9 mouse cellular contexts compared by ENCODE assay signal in the genomic region with DNA sequence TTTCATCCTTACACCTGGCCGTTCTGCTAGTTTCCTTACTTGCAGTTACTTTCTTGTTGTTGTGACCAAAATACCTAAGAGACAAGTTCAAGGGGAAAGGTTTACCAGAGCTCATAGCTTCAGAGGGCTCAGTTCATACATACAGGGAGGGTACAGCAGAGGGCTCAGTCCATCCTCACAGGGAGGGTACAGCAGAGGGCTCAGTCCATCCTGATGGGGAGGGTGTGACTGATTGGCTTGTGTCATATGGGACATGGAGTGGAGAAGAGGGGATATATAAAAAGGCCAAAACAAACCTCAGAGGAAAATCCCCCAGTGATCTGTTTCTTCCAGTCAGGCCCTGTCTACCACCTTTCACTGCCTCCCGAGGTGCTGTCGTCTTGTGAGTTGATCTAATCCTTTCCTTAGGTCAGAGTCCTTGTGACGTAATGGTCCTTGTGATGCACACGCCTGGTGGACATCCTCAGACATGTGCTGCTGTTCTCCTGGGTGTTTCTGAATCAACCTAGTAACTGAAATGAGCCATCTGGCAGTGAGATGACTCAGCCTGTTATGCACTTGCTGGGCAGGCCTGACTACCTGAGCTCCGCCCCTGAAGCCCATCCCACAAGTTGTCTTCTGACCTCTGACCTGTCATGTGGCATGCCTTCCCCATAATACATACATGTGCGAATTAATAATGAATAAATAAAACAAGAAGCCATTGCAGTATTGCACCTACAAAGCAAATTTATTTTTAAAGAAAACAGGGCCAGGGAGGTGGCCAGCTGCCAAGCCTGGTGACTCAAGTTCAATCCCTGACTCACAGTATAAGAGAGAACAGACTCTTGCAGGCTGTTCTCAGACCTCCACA. TPM values are rescaled to one million over a fixed set of nuclear protein-coding genes. Genes with fewer than 3 reads are reported as not detected.
DNase-seq lines count a peak whose midpoint lies in the region; ATAC-seq and TF ChIP-seq lines count a peak whose summit lies in the region.
"Had no signal": no experiment of that assay in that cellular context is flagged by ENCODE, and none has a peak within 500 bp of the region (broad histone marks: within the 10 kb centered on the region; RNA-seq: fewer than 3 reads in every experiment).

No protein-coding gene starts in this region.

- H3ac ChIP-seq in myocyte (ENCODE audit: control insufficient read depth, insufficient read length), result no peak overlapping the region

- H3K9me3 ChIP-seq in kidney, postnatal 0 days (replicated peaks; ENCODE audit: low read length), result no peaks in the 10 kb centered on the region
- H3K9me3 ChIP-seq in G1E (replicated peaks), result no peaks in the 10 kb centered on the region
- no peaks in the 10 kb centered on the region for H3K9me3 ChIP-seq in forebrain, embryonic 15.5 days
- H3K9me3 ChIP-seq: kidney, embryonic 15.5 days had no signal

- H3K27me3 ChIP-seq in kidney, postnatal 0 days (ENCODE audit: insufficient read depth, low read length), result no peaks in the 10 kb centered on the region
- H3K27me3 ChIP-seq in G1E (ENCODE audit: insufficient read depth, low read length), result no peaks in the 10 kb centered on the region
- no peaks in the 10 kb centered on the region for H3K27me3 ChIP-seq in myocyte (ENCODE audit: control insufficient read depth, insufficient read depth, insufficient read length)
- H3K27me3 ChIP-seq in forebrain, embryonic 15.5 days, result no peaks in the 10 kb centered on the region
- H3K27me3 ChIP-seq: kidney, embryonic 15.5 days had no signal

- H3K27ac ChIP-seq in kidney, postnatal 0 days, result no peak overlapping the region
- peak overlapping the region; percentile 32 for H3K27ac ChIP-seq in bone marrow macrophage, adult 2 months (ENCODE audit: insufficient read depth, low read depth, low read length)
- H3K27ac ChIP-seq in forebrain, embryonic 15.5 days (replicated peaks), result no peak overlapping the region
- H3K27ac ChIP-seq: kidney, embryonic 15.5 days had no signal

- DNase-seq in kidney, postnatal 0 days (ENCODE audit: low spot score), result no peak
- no peak for DNase-seq in kidney, adult 8-10 months
- DNase-seq in G1E (ENCODE audit: low spot score), result no peak
- DNase-seq in embryo, embryonic 10 days (ENCODE audit: low spot score), result no peak
- DNase-seq in thymus, postnatal 14 days, result no peak

- no peak overlapping the region for H3K4me2 ChIP-seq in kidney, postnatal 0 days (ENCODE audit: low read length)
- peak overlapping the region; percentile 46 for H3K4me2 ChIP-seq in myocyte (ENCODE audit: low read depth)
- no peak overlapping the region for H3K4me2 ChIP-seq in forebrain, embryonic 15.5 days (replicated peaks)
- H3K4me2 ChIP-seq: kidney, embryonic 15.5 days had no signal

- ATAC-seq in kidney, postnatal 0 days (replicated peaks; ENCODE audit: low FRiP score, low read depth), result peak; percentile 59
- ATAC-seq in G1E (ENCODE audit: extremely low read depth, insufficient number of reproducible peaks, low FRiP score, poor library complexity, severe bottlenecking), result peak; percentile 69
- ATAC-seq in forebrain, embryonic 15.5 days (replicated peaks), result no peak

- no peak for TF ChIP-seq CTCF in kidney, postnatal 0 days (IDR thresholded peaks at IDR 0.05; ENCODE audit: low read depth)
- no peak for TF ChIP-seq CTCF in G1E (IDR thresholded peaks at IDR 0.05; ENCODE audit: low read depth, low read length)
- no peak for TF ChIP-seq CTCF in bone marrow macrophage, adult 2 months (IDR thresholded peaks at IDR 0.05; ENCODE audit: low read depth, low read length)

- H3K4me3 ChIP-seq in kidney, postnatal 0 days (replicated peaks; ENCODE audit: low read depth, low read length), result no peak overlapping the region
- no peak overlapping the region for H3K4me3 ChIP-seq in G1E (ENCODE audit: low read depth, low read length)
- no peak overlapping the region for H3K4me3 ChIP-seq in bone marrow macrophage, adult 2 months (ENCODE audit: insufficient read depth, low read length)
- no peak overlapping the region for H3K4me3 ChIP-seq in myocyte
- H3K4me3 ChIP-seq in forebrain, embryonic 15.5 days, result no peak overlapping the region
- H3K4me3 ChIP-seq: kidney, embryonic 15.5 days had no signal

- no peak for TF ChIP-seq POLR2A in bone marrow macrophage, adult 2 months (IDR thresholded peaks at IDR 0.05; ENCODE audit: borderline replicate concordance, low read depth, low read length)
- no peak for TF ChIP-seq POLR2A in myocyte (IDR thresholded peaks at IDR 0.05; ENCODE audit: insufficient read length, low read depth)

- no peaks in the 10 kb centered on the region for H3K79me2 ChIP-seq in myocyte (ENCODE audit: control insufficient read depth, insufficient read depth)

- WGBS in kidney, postnatal 0 days, result 74% methylated on average over 7 of the region's 7 CpGs
- 84% methylated on average over 7 of the region's 7 CpGs for WGBS in forebrain, embryonic 15.5 days

- no peak overlapping the region for H3K9ac ChIP-seq in kidney, postnatal 0 days (ENCODE audit: low read depth, low read length)
- H3K9ac ChIP-seq in forebrain, embryonic 15.5 days (replicated peaks), result no peak overlapping the region
- H3K9ac ChIP-seq: kidney, embryonic 15.5 days had no signal

- no peaks in the 10 kb centered on the region for H3K4me1 ChIP-seq in kidney, postnatal 0 days (replicated peaks; ENCODE audit: insufficient read depth, low read length)
- H3K4me1 ChIP-seq in G1E (ENCODE audit: insufficient read depth, low read depth, low read length), result peaks cover 6% of the 10 kb centered on the region
- peaks cover 9% of the 10 kb centered on the region for H3K4me1 ChIP-seq in bone marrow macrophage, adult 2 months (ENCODE audit: control insufficient read depth, insufficient read depth, low read length)
- H3K4me1 ChIP-seq in forebrain, embryonic 15.5 days, result peaks cover 3% of the 10 kb centered on the region; the same call in 1 of the 2 replicates
- H3K4me1 ChIP-seq: kidney, embryonic 15.5 days had no signal

- H3K36me3 ChIP-seq in kidney, postnatal 0 days (ENCODE audit: insufficient read depth, low read length), result no peaks in the 10 kb centered on the region
- peaks cover 27% of the 10 kb centered on the region for H3K36me3 ChIP-seq in G1E (replicated peaks)
- no peaks in the 10 kb centered on the region for H3K36me3 ChIP-seq in myocyte (ENCODE audit: control insufficient read depth, insufficient read depth)
- no peaks in the 10 kb centered on the region for H3K36me3 ChIP-seq in forebrain, embryonic 15.5 days
- H3K36me3 ChIP-seq: kidney, embryonic 15.5 days had no signal

TF ChIP-seq in myocyte, 11 proteins besides CTCF, POLR2A, EP300 and RAD21:
- peak; percentile 5 for TF ChIP-seq USF1 (IDR thresholded peaks at IDR 0.05; ENCODE audit: low read depth)
- no peak for TF ChIP-seq MAX (IDR thresholded peaks at IDR 0.05; ENCODE audit: low read depth)
- TF ChIP-seq E2F4 (IDR thresholded peaks at IDR 0.05; ENCODE audit: insufficient read depth), result no peak
- TF ChIP-seq TCF12 (IDR thresholded peaks at IDR 0.05; ENCODE audit: insufficient read depth, poor library complexity, severe bottlenecking), result no peak
- TF ChIP-seq POLR2AphosphoS2 (IDR thresholded peaks at IDR 0.05; ENCODE audit: insufficient read length, low read depth), result no peak
- no peak for TF ChIP-seq TCF3 (IDR thresholded peaks at IDR 0.05; ENCODE audit: insufficient read length, low read depth)
- no peak for TF ChIP-seq SRF (IDR thresholded peaks at IDR 0.05; ENCODE audit: control insufficient read depth, insufficient read length, low read depth)
- TF ChIP-seq CEBPB (IDR thresholded peaks at IDR 0.05; ENCODE audit: insufficient read depth, poor library complexity, severe bottlenecking), result no peak
- TF ChIP-seq MYOD1 (IDR thresholded peaks at IDR 0.05; ENCODE audit: control insufficient read depth in 1 of 3, insufficient read length in 2 of 3, low read depth in 2 of 3), result peak in 1 of 3 experiments; percentile 24
- no peak for TF ChIP-seq REST (IDR thresholded peaks at IDR 0.05; ENCODE audit: insufficient read depth, insufficient read length)
- TF ChIP-seq MYOG (IDR thresholded peaks at IDR 0.05; ENCODE audit: control insufficient read depth in 1 of 3, insufficient read depth in 1 of 3, insufficient read length in 2 of 3, low read depth in 2 of 3), result peak in 1 of 3 experiments; percentile 4
TF ChIP-seq in myocyte: peak in this region for 3.

RNA-seq across cellular contexts. Expression of gene 3110009E18Rik, which starts 15.2 kb away (rescaled TPM):
- 19.3 and 22.5 TPM in 2 replicates for polyA plus RNA-seq in kidney, postnatal 0 days (2015; fragmentation: Nextera tagmentation; extraction: Ambion mirVana)
- total RNA-seq in G1E (2014; fragmentation: Nextera tagmentation) (15.5 and 24.9 TPM in 2 replicates), G1E (2017) (15.0 and 16.1 TPM in 2 replicates)
- polyA plus RNA-seq in G1E (2012) (4.1 and 7.5 TPM in 2 replicates), myocyte (2012; fragmentation: generic; extraction: Trizol) (18.2 TPM)
- 5.3 and 8.7 TPM in 2 replicates for polyA plus RNA-seq in bone marrow macrophage, adult 2 months (2012; ENCODE audit: insufficient read depth, insufficient read length, missing spikeins)
- polyA plus RNA-seq in forebrain, embryonic 15.5 days (2015; fragmentation: Nextera tagmentation; extraction: Ambion mirVana), result 25.5 and 26.0 TPM in 2 replicates

RNA-seq across cellular contexts. Expression of gene Dbi, which starts 15.3 kb away (rescaled TPM):
- 1,314 and 1,400 TPM in 2 replicates for polyA plus RNA-seq in kidney, postnatal 0 days (2015; fragmentation: Nextera tagmentation; extraction: Ambion mirVana)
- total RNA-seq in G1E (2014; fragmentation: Nextera tagmentation) (118 and 130 TPM in 2 replicates), G1E (2017) (625 and 652 TPM in 2 replicates)
- polyA plus RNA-seq in G1E (2012) (13.3 and 14.5 TPM in 2 replicates), myocyte (2012; fragmentation: generic; extraction: Trizol) (698 TPM)
- 259 and 267 TPM in 2 replicates for polyA plus RNA-seq in bone marrow macrophage, adult 2 months (2012; ENCODE audit: insufficient read depth, insufficient read length, missing spikeins)
- 1,549 and 1,577 TPM in 2 replicates for polyA plus RNA-seq in forebrain, embryonic 15.5 days (2015; fragmentation: Nextera tagmentation; extraction: Ambion mirVana)

Comparison
In these comparisons a context has a peak if more than half of its experiments do, and no peak if none do; other contexts are left out.
1. RNA of gene Dbi, which starts 15.3 kb away (polyA plus RNA-seq): 1,549 to 1,577 TPM in forebrain, embryonic 15.5 days, 1,314 to 1,400 TPM in kidney, postnatal 0 days, 698 TPM in myocyte (single experiment) and 259 to 267 TPM in bone marrow macrophage, adult 2 months; 13.3 to 14.5 TPM in G1E; every median in the first group is over 10 times any median in the second.